17 mouse cellular contexts compared by ENCODE assay signal in genomic region chr3:38131887-38132220, GRCm38 (mm10).
"Had no signal": no experiment of that assay in that cellular context is flagged by ENCODE, and none has a peak within 500 bp of the region (broad histone marks: within the 10 kb centered on the region; RNA-seq: fewer than 3 reads in every experiment).

No protein-coding gene starts in this region.

- H3K9me3 ChIP-seq: limb, embryonic 13.5 days; liver, embryonic 15.5 days; megakaryocyte, embryonic 14.5 days; midbrain, embryonic 15.5 days; neural tube, embryonic 12.5 days had no signal

- DNase-seq: layer of hippocampus, adult 9-11 months; layer of hippocampus, postnatal 36 days; lung, embryonic 14.5 days; lung, postnatal 14 days; retina, postnatal 1 day; right cerebral cortex, postnatal 4 days; spleen, adult 18-20 months; thymus, adult 18-20 months had no signal

- H3K4me1 ChIP-seq: midbrain, embryonic 15.5 days; neural tube, embryonic 12.5 days had no signal

- H3K4me2 ChIP-seq: limb, embryonic 13.5 days; liver, embryonic 11.5 days; liver, embryonic 15.5 days; lung, embryonic 14.5 days; midbrain, embryonic 11.5 days; midbrain, embryonic 15.5 days; neural tube, embryonic 12.5 days had no signal

- H3K27ac ChIP-seq: limb, embryonic 13.5 days; liver, embryonic 15.5 days; macrophage; midbrain, embryonic 15.5 days; neural tube, embryonic 12.5 days had no signal

- H3K27me3 ChIP-seq: limb, embryonic 13.5 days; liver, embryonic 15.5 days; megakaryocyte, embryonic 14.5 days; midbrain, embryonic 15.5 days; neural tube, embryonic 12.5 days had no signal

- ATAC-seq: intestine, embryonic 16.5 days; midbrain, embryonic 15.5 days had no signal

- H3K4me3 ChIP-seq: limb, embryonic 13.5 days; liver, embryonic 15.5 days; megakaryocyte, embryonic 14.5 days; midbrain, embryonic 15.5 days; neural tube, embryonic 12.5 days had no signal

- H3K36me3 ChIP-seq: limb, embryonic 13.5 days; liver, embryonic 15.5 days; midbrain, embryonic 15.5 days; neural tube, embryonic 12.5 days had no signal

- H3K9ac ChIP-seq: limb, embryonic 13.5 days; liver, embryonic 15.5 days; lung, embryonic 14.5 days; midbrain, embryonic 15.5 days; neural tube, embryonic 12.5 days had no signal
